Mouse (Mus musculus) ES-E14 (cell line): ENCODE measurements at regions not wholly inside any gene's neighbourhood (a gene's known extent, or its start where the extent isn't known, plus 50 kb on each side); places are given as distances from the start of the nearest gene placed in this dataset.

ENCODE experiments used
- DNase-seq: peaks from one replicate; pipeline ENCODE4 v3.0.0-alpha.2; 2013; ENCODE audit warnings: low read depth, low spot score
- H3K27ac ChIP-seq: 2 replicates; pipeline ENCODE4 v1.5.1; 2012; ENCODE audit warnings: low read depth, mild to moderate bottlenecking, low read length, moderate library complexity, mixed read lengths; ENCODE audit not compliant: poor library complexity, insufficient read depth, severe bottlenecking
- H3K36me3 ChIP-seq: 2 replicates; pipeline ENCODE4 v1.6.1; 2012; ENCODE audit warnings: mild to moderate bottlenecking, low read length, moderate library complexity, mixed read lengths; ENCODE audit not compliant: control insufficient read depth, poor library complexity, insufficient read depth, severe bottlenecking
- H3K4me1 ChIP-seq, 2 experiments: fragments of 150-350 bp in 1 of 2; sonication (generic) in 1 of 2; 2 replicates each; pipeline ENCODE4 v1.6.1; 2012; ENCODE audit warnings: low read length in 2 of 2, mild to moderate bottlenecking in 1 of 2, mixed read lengths in 1 of 2; ENCODE audit not compliant: control insufficient read depth in 2 of 2, insufficient read depth in 2 of 2, poor library complexity in 1 of 2
- H3K4me3 ChIP-seq, 2 experiments: fragments of 150-350 bp in 1 of 2; sonication (generic) in 1 of 2; 2 replicates each; pipeline ENCODE4 v1.5.1; 2012; ENCODE audit warnings: low read length in 2 of 2, low read depth in 1 of 2, mild to moderate bottlenecking in 1 of 2, mixed read lengths in 1 of 2; ENCODE audit not compliant: insufficient read depth in 1 of 2, poor library complexity in 1 of 2, severe bottlenecking in 1 of 2
- H3K9ac ChIP-seq: 2 replicates; pipeline ENCODE4 v1.6.1; 2012; ENCODE audit warnings: low read depth, mild to moderate bottlenecking, low read length, mixed read lengths; ENCODE audit not compliant: poor library complexity, insufficient read depth, severe bottlenecking
- H3K9me3 ChIP-seq: fragments of 150-350 bp; sonication (generic); 2 replicates; pipeline ENCODE4 v1.6.1; 2012; ENCODE audit warnings: low read depth, mild to moderate bottlenecking, low read length; ENCODE audit not compliant: control insufficient read depth, insufficient read depth
- CHD2 ChIP-seq: IDR thresholded peaks from 2 replicates; pipeline ENCODE4 v1.6.1; 2014; ENCODE audit warnings: mild to moderate bottlenecking, low read depth, low read length, inconsistent platforms
- HCFC1 ChIP-seq: IDR thresholded peaks from 2 replicates; pipeline ENCODE4 v1.6.1; 2012; ENCODE audit warnings: low read length, inconsistent platforms, borderline replicate concordance; ENCODE audit not compliant: insufficient read depth
- MAFK ChIP-seq: IDR thresholded peaks from 2 replicates; pipeline ENCODE4 v1.6.1; 2014; ENCODE audit warnings: mild to moderate bottlenecking, low read depth, low read length, inconsistent platforms; ENCODE audit not compliant: insufficient read depth
- ZC3H11A ChIP-seq: IDR thresholded peaks from 2 replicates; pipeline ENCODE4 v1.6.1; 2012; ENCODE audit warnings: low read depth, mild to moderate bottlenecking, inconsistent platforms, low read length, borderline replicate concordance
- ZNF384 ChIP-seq: IDR thresholded peaks from 2 replicates; pipeline ENCODE4 v1.6.1; 2012; ENCODE audit warnings: low read depth, low read length, inconsistent platforms
- in situ Hi-C, 2 experiments: fragments of 600-800 bp; cut with MboI; formaldehyde crosslinking; loops; one replicate each; pipeline ENCODE4 v1.15.1; 2025; ENCODE audit warnings: low sequenced_read_pairs in 2 of 2, inconsistent platforms in 1 of 2; ENCODE audit not compliant: unreplicated experiment in 2 of 2

GRCm38 (mm10) chr8:126744747-126745382 lies 151.1 kb upstream of the Irf2bp2 start:
- TF ChIP-seq ZNF384 (no peak), CHD2 (no peak), ZC3H11A (no peak), MAFK (no peak), HCFC1 (no peak)
- no peaks in the 10 kb centered on the region for H3K36me3 ChIP-seq
- no peaks in the 10 kb centered on the region for H3K4me1 ChIP-seq
- no peaks in the 10 kb centered on the region for H3K9me3 ChIP-seq
- H3K27ac ChIP-seq, result no peak overlapping the region
- H3K4me3 ChIP-seq, result no peak overlapping the region
- in situ Hi-C loops, result no loop called here
- no peak for DNase-seq
- H3K9ac ChIP-seq, result no peak overlapping the region

- H3K4me3 ChIP-seq, result no peak overlapping the region
- TF ChIP-seq MAFK, result no peak
- no peak for TF ChIP-seq CHD2
- TF ChIP-seq HCFC1, result no peak
- no peak overlapping the region for H3K9ac ChIP-seq
- no peak overlapping the region for H3K27ac ChIP-seq
- no peaks in the 10 kb centered on the region for H3K4me1 ChIP-seq
- in situ Hi-C loops, result no loop called here
- no peak for DNase-seq
- H3K9me3 ChIP-seq, result no peaks in the 10 kb centered on the region
- H3K36me3 ChIP-seq, result no peaks in the 10 kb centered on the region
Observed at GRCm38 (mm10) chr8:126743296-126743695, 149.5 kb upstream of the Irf2bp2 start.

GRCm38 (mm10) chr8:126742081-126742480 lies 148.3 kb upstream of the Irf2bp2 start:
- TF ChIP-seq ZC3H11A, result no peak
- no peak for TF ChIP-seq HCFC1
- no peak for TF ChIP-seq MAFK
- no peak for TF ChIP-seq CHD2
- no peak for TF ChIP-seq ZNF384
- no peaks in the 10 kb centered on the region for H3K36me3 ChIP-seq
- H3K4me1 ChIP-seq, result no peaks in the 10 kb centered on the region
- no peak for DNase-seq
- H3K4me3 ChIP-seq, result no peak overlapping the region
- in situ Hi-C loops, result no loop called here
- no peak overlapping the region for H3K9ac ChIP-seq
- no peaks in the 10 kb centered on the region for H3K9me3 ChIP-seq
- no peak overlapping the region for H3K27ac ChIP-seq

GRCm38 (mm10) chr8:126741031-126741430 lies 147.2 kb upstream of the Irf2bp2 start:
- in situ Hi-C loops, result no loop called here
- no peaks in the 10 kb centered on the region for H3K36me3 ChIP-seq
- H3K4me3 ChIP-seq, result no peak overlapping the region
- no peak for DNase-seq
- H3K9ac ChIP-seq, result no peak overlapping the region
- no peaks in the 10 kb centered on the region for H3K9me3 ChIP-seq
- no peak for TF ChIP-seq HCFC1
- TF ChIP-seq ZNF384, result no peak
- no peak for TF ChIP-seq ZC3H11A
- TF ChIP-seq MAFK, result no peak
- no peak for TF ChIP-seq CHD2
- H3K27ac ChIP-seq, result no peak overlapping the region
- no peaks in the 10 kb centered on the region for H3K4me1 ChIP-seq

- DNase-seq, result no peak
- H3K36me3 ChIP-seq, result no peaks in the 10 kb centered on the region
- TF ChIP-seq CHD2, result no peak
- TF ChIP-seq ZNF384, result no peak
- no peak for TF ChIP-seq ZC3H11A
- TF ChIP-seq MAFK, result no peak
- no peak for TF ChIP-seq HCFC1
- H3K9me3 ChIP-seq, result no peaks in the 10 kb centered on the region
- H3K9ac ChIP-seq, result no peak overlapping the region
- H3K27ac ChIP-seq, result no peak overlapping the region
- H3K4me1 ChIP-seq, result peaks cover 0 to 6% of the 10 kb centered on the region in 2 experiments; a peak in 1 of 4 replicates
- no peak overlapping the region for H3K4me3 ChIP-seq
- in situ Hi-C loops, result no loop called here
Observed at GRCm38 (mm10) chr8:126739768-126740167, 146.0 kb upstream of the Irf2bp2 start.
